Mouse (Mus musculus): ENCODE data around the gene Olfr1402. TPM values are rescaled to one million over a fixed set of nuclear protein-coding genes. Genes with fewer than 3 reads are reported as not detected.

Olfr1402 gene
- total and polyA plus RNA-seq, 2 experiments from 2014 or later: not detected

- no peak for ATAC-seq
- Histone ChIP-seq H3K27ac (ENCODE audit: low read depth, low read length) (no peak overlapping the region), H3K36me3 (ENCODE audit: insufficient read depth) (no peaks in the 10 kb centered on the region), H3K9me3 (ENCODE audit: low read length) (no peaks in the 10 kb centered on the region), H3K4me2 (ENCODE audit: low read depth) (no peak overlapping the region), H3K4me3 (ENCODE audit: low read depth, low read length) (no peak overlapping the region), H3K9ac (no peak overlapping the region), H3K4me1 (ENCODE audit: insufficient read depth) (no peaks in the 10 kb centered on the region), H3K27me3 (ENCODE audit: insufficient read depth, low read length) (no peaks in the 10 kb centered on the region)
- no peak for DNase-seq
- TF ChIP-seq CTCF (IDR thresholded peaks at IDR 0.05; ENCODE audit: low read depth): no peak
- 28% methylated on average over 1 of the region's 1 CpGs for WGBS
Measured at GRCm38 (mm10) chr3:97358448-97358847, 63.4 kb downstream of the Olfr1402 start.

Other genes starting within 250 kb of the Olfr1402 start
- gene Bcl9, start 124.1 kb downstream of the Olfr1402 start, total RNA-seq (2014; rRNA removed): 32.5 and 46.4 TPM in 2 replicates
- 48.3 and 62.8 TPM in 2 replicates for gene Bcl9, start 124.1 kb downstream of the Olfr1402 start, polyA plus RNA-seq (2015; fragmentation: Nextera tagmentation; extraction: Ambion mirVana)
- gene Chd1l, start 188.2 kb upstream of the Olfr1402 start, total RNA-seq (2014; rRNA removed): 6.2 and 6.9 TPM in 2 replicates
- 5.7 and 7.6 TPM in 2 replicates for gene Chd1l, start 188.2 kb upstream of the Olfr1402 start, polyA plus RNA-seq (2015; fragmentation: Nextera tagmentation; extraction: Ambion mirVana)
- gene Fmo5, start 206.8 kb upstream of the Olfr1402 start, total RNA-seq (2014; rRNA removed): 0.54 and 0.76 TPM in 2 replicates
- gene Fmo5, start 206.8 kb upstream of the Olfr1402 start, polyA plus RNA-seq (2015; fragmentation: Nextera tagmentation; extraction: Ambion mirVana): 0.97 and 1.2 TPM in 2 replicates
- 24.5 and 24.9 TPM in 2 replicates for gene Prkab2, start 236.2 kb upstream of the Olfr1402 start, total RNA-seq (2014; rRNA removed)
- 12.7 and 18.1 TPM in 2 replicates for gene Prkab2, start 236.2 kb upstream of the Olfr1402 start, polyA plus RNA-seq (2015; fragmentation: Nextera tagmentation; extraction: Ambion mirVana)

Data from forebrain, postnatal 0 days (tissue).